In genomic region chr6:118373294-118373693, GRCm38 (mm10) we compare ENCODE assay signal across 8 mouse cellular contexts. TPM values are rescaled to one million over a fixed set of nuclear protein-coding genes. Genes with fewer than 3 reads are reported as not detected.
DNase-seq lines count a peak whose midpoint lies in the region; ATAC-seq and TF ChIP-seq lines count a peak whose summit lies in the region.

No protein-coding gene starts in this region.

- no peak overlapping the region for H3K4me3 ChIP-seq in forebrain, postnatal 0 days (ENCODE audit: low read depth, low read length)
- no peak overlapping the region for H3K4me3 ChIP-seq in forebrain, embryonic 12.5 days (replicated peaks)

- peak; percentile 64 for TF ChIP-seq CTCF in forebrain, postnatal 0 days (IDR thresholded peaks at IDR 0.05; ENCODE audit: low read depth)

- H3K36me3 ChIP-seq in forebrain, postnatal 0 days (ENCODE audit: insufficient read depth) = no peaks in the 10 kb centered on the region
- H3K36me3 ChIP-seq in forebrain, embryonic 12.5 days (replicated peaks) = no peaks in the 10 kb centered on the region

- DNase-seq in forebrain, postnatal 0 days = peak; percentile 10
- peak; percentile 8 to 28 for DNase-seq in urinary bladder, adult 18-20 months (ENCODE audit: low spot score in 2 of 2)
- no peak for DNase-seq in urinary bladder, postnatal 10 days (ENCODE audit: low spot score)
- DNase-seq in embryo, embryonic 11 days = peak; percentile 63
- peak; percentile 18 to 70 for DNase-seq in kidney, postnatal 36 days
- DNase-seq in lung, postnatal 25 days (ENCODE audit: low spot score) = peak; percentile 16
- DNase-seq in thymus, postnatal 4 days = peak; percentile 57

- no peak overlapping the region for H3K27ac ChIP-seq in forebrain, postnatal 0 days (ENCODE audit: low read depth, low read length)
- no peak overlapping the region for H3K27ac ChIP-seq in forebrain, embryonic 12.5 days

- H3K9ac ChIP-seq in forebrain, postnatal 0 days = no peak overlapping the region
- no peak overlapping the region for H3K9ac ChIP-seq in forebrain, embryonic 12.5 days

- H3K4me2 ChIP-seq in forebrain, postnatal 0 days (ENCODE audit: low read depth) = no peak overlapping the region
- H3K4me2 ChIP-seq in forebrain, embryonic 12.5 days = no peak overlapping the region

- H3K4me1 ChIP-seq in forebrain, postnatal 0 days (ENCODE audit: insufficient read depth) = no peaks in the 10 kb centered on the region
- H3K4me1 ChIP-seq in forebrain, embryonic 12.5 days = no peaks in the 10 kb centered on the region

- H3K9me3 ChIP-seq in forebrain, postnatal 0 days (ENCODE audit: low read length) = no peaks in the 10 kb centered on the region
- no peaks in the 10 kb centered on the region for H3K9me3 ChIP-seq in forebrain, embryonic 12.5 days

- no peaks in the 10 kb centered on the region for H3K27me3 ChIP-seq in forebrain, postnatal 0 days (ENCODE audit: insufficient read depth, low read length)
- peaks cover 18% of the 10 kb centered on the region for H3K27me3 ChIP-seq in forebrain, embryonic 12.5 days

- ATAC-seq in forebrain, postnatal 0 days = no peak
- ATAC-seq in forebrain, embryonic 12.5 days (ENCODE audit: low FRiP score) = no peak

- 38% methylated on average over 5 of the region's 5 CpGs for WGBS in forebrain, postnatal 0 days
- WGBS in forebrain, embryonic 12.5 days = 48% methylated on average over 5 of the region's 5 CpGs

RNA-seq across cellular contexts. Expression of gene Bms1, which starts 46.0 kb away (rescaled TPM):
- 15.0 and 38.7 TPM in 2 replicates for total RNA-seq in forebrain, postnatal 0 days (2014; rRNA removed)
- polyA plus RNA-seq in forebrain, postnatal 0 days (2015; fragmentation: Nextera tagmentation; extraction: Ambion mirVana) = 8.5 and 10.5 TPM in 2 replicates
- polyA plus RNA-seq in forebrain, embryonic 12.5 days (2016; fragmentation: Nextera tagmentation; extraction: Ambion mirVana) = 45.4 and 46.2 TPM in 2 replicates
